Mouse (Mus musculus) C2C12 (cell line): ENCODE measurements around the gene Eno2.

Experiments used
- CEBPB ChIP-seq: IDR thresholded peaks from one replicate; pipeline ENCODE4 v1.6.1; 2011; ENCODE audit warnings: low read depth, mild to moderate bottlenecking, control low read depth, moderate library complexity
- CTCF ChIP-seq: IDR thresholded peaks from one replicate; pipeline ENCODE4 v1.5.1; 2011; ENCODE audit not compliant: control insufficient read depth, insufficient read depth, insufficient read length
- FOSL1 ChIP-seq: IDR thresholded peaks from one replicate; pipeline ENCODE4 v1.8.0; 2011; ENCODE audit warnings: mild to moderate bottlenecking, low read length; ENCODE audit not compliant: poor library complexity, insufficient read depth, severe bottlenecking
- MYOD1 ChIP-seq: IDR thresholded peaks from one replicate; pipeline ENCODE4 v1.6.1; 2011; ENCODE audit warnings: low read depth; ENCODE audit not compliant: control insufficient read depth, insufficient read length
- USF1 ChIP-seq: IDR thresholded peaks from one replicate; pipeline ENCODE4 v1.6.1; 2011; ENCODE audit warnings: low read depth, mild to moderate bottlenecking, control low read depth, moderate library complexity

GRCm38 (mm10) chr6:124795781-124796180 lies 26.3 kb upstream of the Eno2 start:
- no peak for TF ChIP-seq CTCF
- TF ChIP-seq USF1 = no peak
- no peak for TF ChIP-seq FOSL1
- no peak for TF ChIP-seq MYOD1
- no peak for TF ChIP-seq CEBPB
